ENCODE assay signal across 25 mouse cellular contexts in genomic region chr3:139083778-139084539, GRCm38 (mm10).
"Had no signal": no experiment of that assay in that cellular context is flagged by ENCODE, and none has a peak within 500 bp of the region (broad histone marks: within the 10 kb centered on the region; RNA-seq: fewer than 3 reads in every experiment).

No protein-coding gene starts in this region.

- H3K27ac ChIP-seq: gastrocnemius, adult 2 months; heart, embryonic 10.5 days; hindbrain, embryonic 10.5 days; hindbrain, embryonic 12.5 days; hindbrain, embryonic 14.5 days; layer of hippocampus, adult 2 months; left cerebral cortex, adult 2 months; limb, embryonic 10.5 days; limb, embryonic 12.5 days; liver, embryonic 13.5 days had no signal

- H3K4me2 ChIP-seq: heart, embryonic 12.5 days; hindbrain, embryonic 12.5 days; hindbrain, embryonic 14.5 days; limb, embryonic 12.5 days; liver, embryonic 11.5 days; liver, embryonic 13.5 days had no signal

- H3K4me1 ChIP-seq: heart, embryonic 10.5 days; heart, embryonic 12.5 days; hindbrain, embryonic 10.5 days; hindbrain, embryonic 12.5 days; limb, embryonic 10.5 days; limb, embryonic 12.5 days; liver, embryonic 13.5 days had no signal

- H3K4me3 ChIP-seq: gastrocnemius, adult 2 months; heart, embryonic 10.5 days; heart, embryonic 12.5 days; hindbrain, embryonic 10.5 days; hindbrain, embryonic 12.5 days; layer of hippocampus, adult 2 months; left cerebral cortex, adult 2 months; limb, embryonic 10.5 days; limb, embryonic 12.5 days; liver, embryonic 13.5 days had no signal

- H3K27me3 ChIP-seq: heart, embryonic 12.5 days; hindbrain, embryonic 12.5 days; limb, embryonic 12.5 days; liver, embryonic 13.5 days had no signal

- H3K36me3 ChIP-seq: heart, embryonic 10.5 days; heart, embryonic 12.5 days; hindbrain, embryonic 10.5 days; hindbrain, embryonic 12.5 days; limb, embryonic 10.5 days; limb, embryonic 12.5 days; liver, embryonic 13.5 days had no signal

- DNase-seq: gastrocnemius, adult 2 months; gastrocnemius, postnatal 10 days; gastrocnemius, postnatal 25 days; heart, adult 18-20 months; heart, postnatal 10 days; heart, postnatal 4 days; kidney, adult 18-20 months; kidney, adult 8-10 months; kidney, postnatal 10 days; kidney, postnatal 25 days; kidney, postnatal 4 days; liver; liver, embryonic 13.5 days had no signal

- H3K9ac ChIP-seq: heart, embryonic 12.5 days; hindbrain, embryonic 12.5 days; hindbrain, embryonic 14.5 days; limb, embryonic 12.5 days; liver, embryonic 13.5 days had no signal

- H3K9me3 ChIP-seq: limb, embryonic 10.5 days; liver, embryonic 13.5 days had no signal

- ATAC-seq: hindbrain, embryonic 16.5 days; inflammation-experienced regulatory T-cells, adult 6 months had no signal
